Mouse (Mus musculus): ENCODE results near the gene Fn1.

DNA sequence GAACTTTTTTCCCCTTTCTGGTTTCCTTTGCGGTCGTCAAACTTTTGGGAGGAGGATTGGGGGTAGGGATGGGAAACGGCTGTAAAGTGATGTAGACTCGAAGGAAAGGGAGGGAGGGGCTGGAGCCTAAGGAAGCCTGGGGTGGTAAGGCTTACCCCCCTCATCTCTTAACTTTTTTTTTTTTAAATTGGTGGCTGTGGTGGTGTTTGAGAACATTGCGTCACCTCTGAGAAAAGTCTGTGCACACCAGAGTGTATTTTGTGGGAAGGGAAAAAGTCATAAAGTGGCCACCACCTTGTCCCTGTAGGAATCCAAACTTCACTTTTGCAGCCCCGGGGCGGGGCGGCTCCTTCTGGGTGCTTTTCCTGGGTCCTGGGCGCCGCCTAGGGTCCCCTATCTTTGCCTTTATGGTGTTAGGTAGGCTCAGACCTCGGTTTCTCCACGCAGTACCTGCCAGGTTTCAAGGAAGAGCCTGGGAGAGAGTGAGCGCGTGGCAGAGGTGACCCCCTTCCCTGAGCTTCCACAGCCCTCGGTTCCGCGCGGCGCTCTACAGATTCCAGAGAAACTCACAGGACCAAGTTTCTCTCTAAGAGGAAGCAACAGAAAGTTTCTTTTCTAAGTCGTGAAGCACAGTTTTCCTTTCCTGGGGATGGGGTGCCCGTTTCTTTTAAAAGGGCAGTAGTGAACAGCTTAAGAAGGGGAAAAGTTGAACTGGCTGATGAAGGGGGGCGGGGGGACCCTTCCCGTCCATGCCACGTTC, 580 bp upstream of the Fn1 start:
- no peak for TF ChIP-seq CTCF (IDR thresholded peaks at IDR 0.05; ENCODE audit: insufficient read depth, low read depth, low read length)
- TF ChIP-seq POLR2A (IDR thresholded peaks at IDR 0.05; ENCODE audit: insufficient read depth, low read depth, low read length) = no peak
